16 mouse cellular contexts compared by ENCODE assay signal in genomic region chr6:83891687-83892086, GRCm38 (mm10).
"Had no signal": no experiment of that assay in that cellular context is flagged by ENCODE, and none has a peak within 500 bp of the region (broad histone marks: within the 10 kb centered on the region; RNA-seq: fewer than 3 reads in every experiment).

No protein-coding gene starts in this region.

- H3K9ac ChIP-seq: neural tube, embryonic 13.5 days; neural tube, embryonic 15.5 days; stomach, embryonic 15.5 days had no signal

- H3K4me3 ChIP-seq: neural tube, embryonic 13.5 days; neural tube, embryonic 15.5 days; stomach, embryonic 15.5 days had no signal

- DNase-seq: retina, postnatal 1 day; right cerebral cortex, adult 18-20 months; right cerebral cortex, postnatal 14 days; right cerebral cortex, postnatal 25 days; right cerebral cortex, postnatal 4 days; spleen, adult 18-20 months; thymus, adult 18-20 months; thymus, adult 2 months; thymus, postnatal 14 days; thymus, postnatal 25 days; thymus, postnatal 36 days; thymus, postnatal 4 days had no signal

- H3K4me1 ChIP-seq: neural tube, embryonic 13.5 days; neural tube, embryonic 15.5 days; stomach, embryonic 15.5 days had no signal

- H3K9me3 ChIP-seq: neural tube, embryonic 13.5 days; neural tube, embryonic 15.5 days; stomach, embryonic 15.5 days had no signal

- H3K27me3 ChIP-seq: neural tube, embryonic 13.5 days; neural tube, embryonic 15.5 days; stomach, embryonic 15.5 days had no signal

- H3K4me2 ChIP-seq: neural tube, embryonic 13.5 days; neural tube, embryonic 15.5 days; stomach, embryonic 15.5 days had no signal

- H3K27ac ChIP-seq: neural tube, embryonic 13.5 days; neural tube, embryonic 15.5 days; stomach, embryonic 15.5 days; stomach, postnatal 0 days had no signal

- H3K36me3 ChIP-seq: neural tube, embryonic 13.5 days; neural tube, embryonic 15.5 days; stomach, embryonic 15.5 days had no signal
